Mouse (Mus musculus): Measurements from ENCODE around the gene Pik3r5. TPM values are rescaled to one million over a fixed set of nuclear protein-coding genes. Genes with fewer than 3 reads are reported as not detected.
A peak's percentile ranks its signal among the peaks of the same experiment; 100 is the strongest.

Gene Pik3r5
- polyA plus RNA-seq, 1 experiment: 0.69 TPM

GRCm38 (mm10) chr11:68401428-68401827 lies 30.5 kb upstream of the Pik3r5 start:
- no peaks in the 10 kb centered on the region for H3K36me3 ChIP-seq (ENCODE audit: control insufficient read depth, insufficient read depth, low read length)
- TF ChIP-seq POLR2A (IDR thresholded peaks at IDR 0.05; ENCODE audit: control insufficient read depth, low read depth, low read length) (no peak), CTCF (IDR thresholded peaks at IDR 0.05; ENCODE audit: control insufficient read depth, insufficient read depth, insufficient replicate concordance, low read depth, low read length) (no peak)
- H3K27ac ChIP-seq (ENCODE audit: control insufficient read depth, insufficient read depth, low read depth, low read length): no peak overlapping the region
- no peak overlapping the region for H3K4me3 ChIP-seq (ENCODE audit: control insufficient read depth, low read depth, low read length)
- H3K4me1 ChIP-seq (ENCODE audit: control insufficient read depth, insufficient read depth, low read length): peaks cover 2% of the 10 kb centered on the region
- H3K27me3 ChIP-seq (ENCODE audit: control insufficient read depth, insufficient read depth, low read length): no peaks in the 10 kb centered on the region; the same call in none of the 2 replicates

GRCm38 (mm10) chr11:68404185-68404584 lies 27.7 kb upstream of the Pik3r5 start:
- no peak overlapping the region for H3K4me3 ChIP-seq (ENCODE audit: control insufficient read depth, low read depth, low read length)
- peaks cover 2% of the 10 kb centered on the region for H3K4me1 ChIP-seq (ENCODE audit: control insufficient read depth, insufficient read depth, low read length)
- no peaks in the 10 kb centered on the region for H3K36me3 ChIP-seq (ENCODE audit: control insufficient read depth, insufficient read depth, low read length)
- no peaks in the 10 kb centered on the region; the same call in none of the 2 replicates for H3K27me3 ChIP-seq (ENCODE audit: control insufficient read depth, insufficient read depth, low read length)
- no peak overlapping the region for H3K27ac ChIP-seq (ENCODE audit: control insufficient read depth, insufficient read depth, low read depth, low read length)
- no peak for TF ChIP-seq POLR2A (IDR thresholded peaks at IDR 0.05; ENCODE audit: control insufficient read depth, low read depth, low read length)
- TF ChIP-seq CTCF (IDR thresholded peaks at IDR 0.05; ENCODE audit: control insufficient read depth, insufficient read depth, insufficient replicate concordance, low read depth, low read length): peak; percentile 25; the same call in 1 of the 2 replicates

- Histone ChIP-seq H3K4me1 (ENCODE audit: control insufficient read depth, insufficient read depth, low read length) (no peaks in the 10 kb centered on the region; the same call in 1 of the 2 replicates), H3K36me3 (ENCODE audit: control insufficient read depth, insufficient read depth, low read length) (no peaks in the 10 kb centered on the region), H3K4me3 (ENCODE audit: control insufficient read depth, low read depth, low read length) (no peak overlapping the region), H3K27me3 (ENCODE audit: control insufficient read depth, insufficient read depth, low read length) (no peaks in the 10 kb centered on the region), H3K27ac (ENCODE audit: control insufficient read depth, insufficient read depth, low read depth, low read length) (no peak overlapping the region)
- TF ChIP-seq CTCF (IDR thresholded peaks at IDR 0.05; ENCODE audit: control insufficient read depth, insufficient read depth, insufficient replicate concordance, low read depth, low read length): no peak
- TF ChIP-seq POLR2A (IDR thresholded peaks at IDR 0.05; ENCODE audit: control insufficient read depth, low read depth, low read length): no peak
Observed at GRCm38 (mm10) chr11:68405576-68405975, 26.3 kb upstream of the Pik3r5 start.

GRCm38 (mm10) chr11:68407266-68407926 lies 24.5 kb upstream of the Pik3r5 start:
- Histone ChIP-seq H3K36me3 (ENCODE audit: control insufficient read depth, insufficient read depth, low read length) (no peaks in the 10 kb centered on the region), H3K27ac (ENCODE audit: control insufficient read depth, insufficient read depth, low read depth, low read length) (no peak overlapping the region), H3K27me3 (ENCODE audit: control insufficient read depth, insufficient read depth, low read length) (no peaks in the 10 kb centered on the region), H3K4me1 (ENCODE audit: control insufficient read depth, insufficient read depth, low read length) (no peaks in the 10 kb centered on the region), H3K4me3 (ENCODE audit: control insufficient read depth, low read depth, low read length) (no peak overlapping the region)
- TF ChIP-seq POLR2A (IDR thresholded peaks at IDR 0.05; ENCODE audit: control insufficient read depth, low read depth, low read length): no peak
- no peak for TF ChIP-seq CTCF (IDR thresholded peaks at IDR 0.05; ENCODE audit: control insufficient read depth, insufficient read depth, insufficient replicate concordance, low read depth, low read length)

- Histone ChIP-seq H3K4me3 (ENCODE audit: control insufficient read depth, low read depth, low read length) (no peak overlapping the region), H3K27ac (ENCODE audit: control insufficient read depth, insufficient read depth, low read depth, low read length) (no peak overlapping the region), H3K4me1 (ENCODE audit: control insufficient read depth, insufficient read depth, low read length) (no peaks in the 10 kb centered on the region), H3K27me3 (ENCODE audit: control insufficient read depth, insufficient read depth, low read length) (no peaks in the 10 kb centered on the region), H3K36me3 (ENCODE audit: control insufficient read depth, insufficient read depth, low read length) (no peaks in the 10 kb centered on the region)
- TF ChIP-seq POLR2A (IDR thresholded peaks at IDR 0.05; ENCODE audit: control insufficient read depth, low read depth, low read length): no peak
- TF ChIP-seq CTCF (IDR thresholded peaks at IDR 0.05; ENCODE audit: control insufficient read depth, insufficient read depth, insufficient replicate concordance, low read depth, low read length): peak; percentile 49; the same call in 1 of the 2 replicates
Observed at GRCm38 (mm10) chr11:68408127-68408526, 23.8 kb upstream of the Pik3r5 start.

- Histone ChIP-seq H3K4me1 (ENCODE audit: control insufficient read depth, insufficient read depth, low read length) (no peaks in the 10 kb centered on the region), H3K4me3 (ENCODE audit: control insufficient read depth, low read depth, low read length) (no peak overlapping the region), H3K36me3 (ENCODE audit: control insufficient read depth, insufficient read depth, low read length) (no peaks in the 10 kb centered on the region), H3K27me3 (ENCODE audit: control insufficient read depth, insufficient read depth, low read length) (no peaks in the 10 kb centered on the region), H3K27ac (ENCODE audit: control insufficient read depth, insufficient read depth, low read depth, low read length) (no peak overlapping the region)
- TF ChIP-seq POLR2A (IDR thresholded peaks at IDR 0.05; ENCODE audit: control insufficient read depth, low read depth, low read length) (no peak), CTCF (IDR thresholded peaks at IDR 0.05; ENCODE audit: control insufficient read depth, insufficient read depth, insufficient replicate concordance, low read depth, low read length) (no peak)
Observed at GRCm38 (mm10) chr11:68417001-68417400, 14.9 kb upstream of the Pik3r5 start.

GRCm38 (mm10) chr11:68417831-68418230 lies 14.1 kb upstream of the Pik3r5 start:
- TF ChIP-seq CTCF (IDR thresholded peaks at IDR 0.05; ENCODE audit: control insufficient read depth, insufficient read depth, insufficient replicate concordance, low read depth, low read length): peak; percentile 93
- TF ChIP-seq POLR2A (IDR thresholded peaks at IDR 0.05; ENCODE audit: control insufficient read depth, low read depth, low read length): no peak
- no peaks in the 10 kb centered on the region for H3K4me1 ChIP-seq (ENCODE audit: control insufficient read depth, insufficient read depth, low read length)
- no peak overlapping the region for H3K27ac ChIP-seq (ENCODE audit: control insufficient read depth, insufficient read depth, low read depth, low read length)
- no peaks in the 10 kb centered on the region for H3K27me3 ChIP-seq (ENCODE audit: control insufficient read depth, insufficient read depth, low read length)
- H3K36me3 ChIP-seq (ENCODE audit: control insufficient read depth, insufficient read depth, low read length): no peaks in the 10 kb centered on the region
- H3K4me3 ChIP-seq (ENCODE audit: control insufficient read depth, low read depth, low read length): no peak overlapping the region
